Mouse (Mus musculus) heart, postnatal 0 days (tissue): Measurements from ENCODE around the gene Wdr83os. TPM values are rescaled to one million over a fixed set of nuclear protein-coding genes. Genes with fewer than 3 reads are reported as not detected.
"Not testable (repeated sequence)": the region's sequence is repeated elsewhere in the genome, so short reads cannot be mapped to it uniquely, and the experiment has no call there.

Source experiments
- ATAC-seq: fragments of 200-750 bp; cut with Nextera tagmentation; 2 replicates; pipeline ENCODE4 v1.8.0; 2017; ENCODE audit warnings: low read depth, moderate number of reproducible peaks, moderate library complexity; ENCODE audit not compliant: insufficient read depth
- DNase-seq: peaks from one replicate; pipeline ENCODE4 v3.0.0-alpha.2; 2016; ENCODE audit warnings: low spot score
- H3K27ac ChIP-seq: fragments of 300-500 bp; sonication (generic); 2 replicates; pipeline ENCODE4 v1.5.1; 2014; ENCODE audit warnings: low read depth, mild to moderate bottlenecking
- H3K27me3 ChIP-seq: fragments of 300-500 bp; sonication (generic); 2 replicates; pipeline ENCODE4 v1.6.1; 2014; ENCODE audit warnings: low read length, mixed read lengths; ENCODE audit not compliant: control insufficient read depth, insufficient read depth
- H3K36me3 ChIP-seq: fragments of 300-500 bp; sonication (generic); replicated peaks from 2 replicates; pipeline ENCODE4 v1.6.1; 2014; ENCODE audit warnings: low read length, mixed read lengths; ENCODE audit not compliant: control insufficient read depth, insufficient read depth
- H3K4me1 ChIP-seq: fragments of 300-500 bp; sonication (generic); 2 replicates; pipeline ENCODE4 v1.6.1; 2014; ENCODE audit warnings: antibody characterized with exemption; ENCODE audit not compliant: control insufficient read depth, insufficient read depth
- H3K4me2 ChIP-seq: fragments of 300-500 bp; sonication (generic); 2 replicates; pipeline ENCODE4 v1.6.1; 2014; ENCODE audit warnings: low read depth, mild to moderate bottlenecking, low read length, moderate library complexity
- H3K4me3 ChIP-seq: fragments of 300-500 bp; sonication (generic); 2 replicates; pipeline ENCODE4 v1.5.1; 2014; ENCODE audit warnings: low read depth, low read length
- H3K9ac ChIP-seq: fragments of 300-500 bp; sonication (generic); replicated peaks from 2 replicates; pipeline ENCODE4 v1.6.1; 2014; ENCODE audit warnings: low read depth, low read length, mixed read lengths
- H3K9me3 ChIP-seq: fragments of 300-500 bp; sonication (generic); replicated peaks from 2 replicates; pipeline ENCODE4 v1.6.1; 2016; ENCODE audit warnings: low read length; ENCODE audit not compliant: control insufficient read depth
- CTCF ChIP-seq: IDR thresholded peaks from 2 replicates; pipeline ENCODE4 v1.5.1; 2016; ENCODE audit warnings: antibody characterized with exemption, control low read depth, low read depth
- EP300 ChIP-seq: IDR thresholded peaks from 2 replicates; pipeline ENCODE4 v1.6.1; 2016; ENCODE audit warnings: antibody characterized with exemption, low read depth
- WGBS: fragments of 180-500 bp; shearing (Covaris S2); extraction: QIAGEN DNeasy Blood & Tissue Kit; methylation state at CpG from one replicate; pipeline ENCODE4 v1.1.7; 2014; 5-methylcytosine and 5-hydroxymethylcytosine counted together
- polyA plus RNA-seq: library from polyadenylated mRNA; unstranded; fragments of >200 nt; fragmentation: Nextera tagmentation; extraction: Ambion mirVana; gene quantifications from 2 replicates; pipeline ENCODE4 v1.2.1, GENCODE M21; 2015
- total RNA-seq: library from RNA; depleted of rRNA; stranded (reverse); fragments of >200 nt; gene quantifications from 2 replicates; pipeline ENCODE4 v1.2.3, GENCODE M21; 2014; ENCODE audit warnings: low replicate concordance

Wdr83os gene
- total and polyA plus RNA-seq, 2 experiments from 2014 or later = 99.8 to 101 TPM

DNA sequence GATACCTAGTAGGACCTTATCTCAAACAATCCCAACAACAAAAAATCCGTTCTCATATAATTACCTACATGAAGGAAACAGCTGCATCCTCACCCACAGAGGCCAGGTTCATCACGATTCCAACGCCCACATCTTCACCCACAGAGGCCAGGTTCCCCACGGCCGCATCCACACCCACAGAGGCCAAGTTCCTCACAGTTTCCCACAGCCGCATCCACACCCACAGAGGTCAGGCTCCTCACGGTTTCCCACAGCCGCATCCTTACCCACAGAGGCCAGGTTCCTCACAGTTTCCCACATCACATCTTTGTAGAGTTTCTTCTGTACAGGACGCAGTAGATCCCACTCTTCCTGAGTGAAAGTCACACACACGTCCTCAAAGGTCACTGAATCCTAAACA, 32.7 kb downstream of the Wdr83os start:
- Histone ChIP-seq H3K27me3 (no peaks in the 10 kb centered on the region), H3K4me1 (no peaks in the 10 kb centered on the region), H3K4me2 (no peak overlapping the region), H3K36me3 (peaks cover 26% of the 10 kb centered on the region), H3K9ac (no peak overlapping the region), H3K9me3 (no peaks in the 10 kb centered on the region), H3K4me3 (no peak overlapping the region), H3K27ac (no peak overlapping the region)
- ATAC-seq (no peak), DNase-seq (no peak)
- TF ChIP-seq EP300 = no peak
- TF ChIP-seq CTCF = no peak
- 92% methylated on average over 10 of the region's 10 CpGs for WGBS

DNA sequence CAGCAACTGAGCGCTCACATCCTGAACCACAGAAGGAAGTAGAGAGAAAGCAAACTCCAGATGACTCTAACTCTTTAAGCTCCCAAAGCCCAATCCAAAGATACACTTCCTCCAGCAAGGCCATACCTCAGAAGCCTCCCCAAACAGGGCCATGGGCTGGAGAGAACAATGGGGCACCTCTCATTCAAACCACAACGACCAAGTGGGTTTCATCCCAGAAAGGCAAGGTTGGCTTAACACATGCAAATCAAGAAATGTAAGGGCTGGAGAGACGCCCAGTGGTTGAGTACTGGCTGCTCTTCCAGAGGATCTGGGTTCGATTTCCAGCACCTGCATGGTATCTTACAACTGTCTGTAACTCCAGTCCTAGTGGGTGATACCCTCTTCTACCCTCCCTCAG, 35.0 kb downstream of the Wdr83os start:
- no peak for ATAC-seq
- 73% methylated on average over 4 of the region's 4 CpGs for WGBS

DNA sequence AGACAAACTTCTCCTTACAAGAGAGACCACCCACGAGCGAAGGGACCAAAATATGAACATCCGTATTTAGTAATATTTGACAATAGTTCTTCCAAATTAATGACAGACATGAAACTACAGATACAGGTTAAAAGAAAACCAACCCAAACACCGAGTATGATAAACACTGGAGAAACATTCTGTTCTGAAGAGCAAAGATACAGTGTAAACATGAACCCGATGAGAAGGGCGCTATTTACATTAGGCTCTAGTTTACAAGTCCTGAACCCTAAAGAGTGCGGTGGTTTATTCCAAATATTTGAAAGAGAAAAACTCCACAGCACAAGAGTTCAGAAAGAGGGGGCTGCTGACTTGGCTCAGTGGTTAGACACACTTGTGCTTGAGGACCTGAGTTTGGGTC, 36.4 kb downstream of the Wdr83os start:
- no peak for ATAC-seq
- H3K9me3 ChIP-seq = no peaks in the 10 kb centered on the region
- no peak overlapping the region for H3K9ac ChIP-seq
- no peaks in the 10 kb centered on the region for H3K27me3 ChIP-seq
- H3K27ac ChIP-seq = no peak overlapping the region
- peaks cover 4% of the 10 kb centered on the region; the same call in 1 of the 2 replicates for H3K4me1 ChIP-seq
- no peak overlapping the region for H3K4me3 ChIP-seq
- WGBS = 89% methylated on average over 7 of the region's 7 CpGs
- TF ChIP-seq EP300 = no peak
- no peak for TF ChIP-seq CTCF
- no peak overlapping the region for H3K4me2 ChIP-seq
- H3K36me3 ChIP-seq = 0 out of 2 replicates have a peak, but pooled peaks cover under 1% of the 10 kb centered on the region
- no peak for DNase-seq

More for the DNA sequence above, 35.0 kb downstream of the Wdr83os start:
- no peak overlapping the region for H3K9ac ChIP-seq
- TF ChIP-seq CTCF (no peak), EP300 (no peak)
- H3K4me1 ChIP-seq = peaks cover 4% of the 10 kb centered on the region; the same call in 1 of the 2 replicates
- H3K36me3 ChIP-seq = peaks cover 15% of the 10 kb centered on the region
- H3K4me3 ChIP-seq = no peak overlapping the region
- H3K9me3 ChIP-seq = no peaks in the 10 kb centered on the region
- DNase-seq = no peak
- no peaks in the 10 kb centered on the region for H3K27me3 ChIP-seq
- no peak overlapping the region for H3K27ac ChIP-seq
- H3K4me2 ChIP-seq = no peak overlapping the region

DNA sequence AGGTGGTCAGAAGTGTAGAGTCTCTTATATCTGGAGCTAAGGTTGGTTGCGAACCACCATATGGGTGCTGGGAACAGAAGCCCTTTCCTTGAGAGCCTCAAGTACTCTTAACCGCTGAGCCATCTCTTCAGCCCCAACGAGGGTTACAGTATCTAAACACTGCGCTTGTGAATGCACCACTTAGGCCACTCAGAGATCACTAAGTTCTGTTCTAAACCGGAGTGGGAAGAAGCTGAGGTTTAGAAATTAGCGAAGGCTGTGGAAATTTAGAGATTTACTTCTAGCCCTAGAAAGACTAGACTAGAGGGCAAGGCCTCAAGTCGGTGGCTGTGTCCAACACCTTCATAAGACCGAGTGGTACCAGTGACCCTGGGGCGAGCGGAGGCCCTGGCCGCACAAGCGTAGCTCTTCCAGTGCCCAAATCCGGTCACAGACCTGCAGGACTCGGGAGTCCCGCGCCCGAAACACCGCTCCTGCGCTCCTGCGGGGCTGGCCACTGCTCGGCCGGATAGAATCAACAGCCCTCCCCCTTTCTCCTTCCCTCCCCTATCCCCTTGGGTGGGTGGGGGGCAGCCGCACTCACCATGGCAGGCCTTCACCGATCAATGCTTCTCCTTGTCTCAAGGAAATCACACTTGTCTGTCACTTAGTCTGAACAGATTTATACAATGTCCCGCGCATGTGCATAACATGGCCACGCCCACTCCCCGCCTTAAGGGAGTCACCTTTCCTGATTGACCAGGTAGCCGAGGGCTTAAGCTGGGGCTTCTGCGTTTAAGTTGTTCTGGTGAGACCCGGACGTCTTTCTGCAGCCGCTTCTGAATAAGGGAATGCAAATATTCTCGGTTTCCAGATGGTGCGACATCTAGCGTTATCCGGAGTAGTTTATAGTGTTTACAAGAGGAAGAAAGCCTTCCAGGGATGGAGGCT, 38.8 kb downstream of the Wdr83os start:
- H3K4me2 ChIP-seq = peak overlapping the region; percentile 90
- ATAC-seq (peak; percentile 79), DNase-seq (peak; percentile 68)
- TF ChIP-seq CTCF (peak; percentile 29; the same call in 1 of the 2 replicates), EP300 (no peak)
- WGBS = 8% methylated on average over 37 of the region's 37 CpGs
- no peaks in the 10 kb centered on the region for H3K36me3 ChIP-seq
- H3K27ac ChIP-seq = peak overlapping the region; percentile 54
- H3K4me1 ChIP-seq = peaks cover 4% of the 10 kb centered on the region; the same call in 1 of the 2 replicates
- H3K27me3 ChIP-seq = no peaks in the 10 kb centered on the region
- peak overlapping the region; percentile 74 for H3K4me3 ChIP-seq
- no peaks in the 10 kb centered on the region for H3K9me3 ChIP-seq
- peak overlapping the region; percentile 79 for H3K9ac ChIP-seq

DNA sequence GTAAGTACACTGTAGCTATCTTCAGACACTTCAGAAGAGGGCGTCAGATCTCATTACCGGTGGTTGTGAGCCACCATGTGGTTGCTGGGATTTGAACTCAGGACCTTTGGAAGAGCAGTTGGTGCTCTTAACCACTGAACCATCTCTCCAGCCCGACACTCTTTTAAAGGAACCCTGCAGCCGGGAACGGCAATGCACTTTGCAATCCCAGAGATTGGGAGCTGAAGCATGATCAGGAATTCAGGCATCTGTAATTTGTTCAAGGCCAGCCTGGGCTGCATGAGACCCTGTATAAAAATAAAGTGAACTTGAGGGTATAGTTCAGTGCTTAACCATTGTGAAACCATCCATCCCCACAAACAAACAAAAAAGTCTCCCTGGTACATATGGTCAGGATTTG, 39.7 kb downstream of the Wdr83os start:
- H3K9me3 ChIP-seq, H3K36me3 ChIP-seq, ATAC-seq, H3K4me3 ChIP-seq, DNase-seq, H3K9ac ChIP-seq, H3K4me2 ChIP-seq, H3K4me1 ChIP-seq, H3K27ac ChIP-seq, H3K27me3 ChIP-seq: not testable (repeated sequence)
- 81% methylated on average over 5 of the region's 5 CpGs for WGBS
